Mouse (Mus musculus): ENCODE measurements around the gene 2310030G06Rik. TPM values are rescaled to one million over a fixed set of nuclear protein-coding genes. Genes with fewer than 3 reads are reported as not detected.

2310030G06Rik gene
- total RNA-seq (2017) = not detected in 2 replicates

DNA sequence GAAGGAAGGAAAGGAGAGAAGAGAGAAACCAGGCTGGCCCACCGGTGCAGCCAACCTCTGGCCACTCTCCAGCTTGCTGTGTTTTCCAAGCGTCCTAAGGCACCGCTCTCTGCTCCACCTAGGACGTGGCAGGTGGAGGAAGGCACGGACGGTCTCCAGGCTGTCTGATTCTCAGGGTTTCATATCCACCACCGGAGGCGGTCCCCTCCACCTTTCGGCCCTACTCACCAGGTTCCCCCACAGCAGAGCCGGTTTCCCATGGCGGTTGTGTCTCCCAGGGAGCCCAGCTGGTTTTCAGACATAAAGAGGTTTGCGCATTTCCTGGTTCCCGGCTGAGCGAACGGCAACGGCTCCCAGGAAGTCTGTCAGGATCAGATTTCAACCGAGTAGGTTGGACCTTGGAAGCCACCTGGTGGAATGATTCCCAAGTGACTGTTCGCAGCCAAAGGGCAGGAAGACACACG, at the start of gene 2310030G06Rik:
Gene 2310030G06Rik, minus strand, starts transcription at position 323 of the 464 bp plus-strand sequence.
- ATAC-seq (replicated peaks in 1 of 2; ENCODE audit: insufficient read depth in 1 of 2, low FRiP score in 2 of 2, low TSS enrichment in 1 of 2, low read depth in 1 of 2, poor library complexity in 2 of 2, severe bottlenecking in 2 of 2) = no peak

DNA sequence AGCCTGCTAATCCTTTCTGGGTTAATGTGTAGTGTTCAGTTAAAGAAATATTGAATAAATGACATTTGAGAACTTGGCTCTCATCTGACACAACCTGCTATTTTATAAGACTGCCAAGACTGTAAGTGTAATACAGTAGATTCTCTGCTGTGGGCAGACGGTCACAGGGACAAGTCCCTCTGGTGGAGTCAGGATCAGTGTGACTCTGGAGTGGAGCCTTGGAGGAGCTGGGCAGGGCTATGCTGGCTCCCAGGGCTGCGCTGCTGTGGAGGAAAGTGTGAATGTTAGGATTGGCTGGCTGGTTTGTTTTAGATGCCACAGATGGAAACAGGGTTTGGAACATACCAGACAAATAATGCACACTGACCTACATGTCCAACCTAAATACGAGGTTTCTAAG, 48.9 kb upstream of the 2310030G06Rik start:
- ATAC-seq (replicated peaks in 1 of 2; ENCODE audit: insufficient read depth in 1 of 2, low FRiP score in 2 of 2, low TSS enrichment in 1 of 2, low read depth in 1 of 2, poor library complexity in 2 of 2, severe bottlenecking in 2 of 2) = no peak

DNA sequence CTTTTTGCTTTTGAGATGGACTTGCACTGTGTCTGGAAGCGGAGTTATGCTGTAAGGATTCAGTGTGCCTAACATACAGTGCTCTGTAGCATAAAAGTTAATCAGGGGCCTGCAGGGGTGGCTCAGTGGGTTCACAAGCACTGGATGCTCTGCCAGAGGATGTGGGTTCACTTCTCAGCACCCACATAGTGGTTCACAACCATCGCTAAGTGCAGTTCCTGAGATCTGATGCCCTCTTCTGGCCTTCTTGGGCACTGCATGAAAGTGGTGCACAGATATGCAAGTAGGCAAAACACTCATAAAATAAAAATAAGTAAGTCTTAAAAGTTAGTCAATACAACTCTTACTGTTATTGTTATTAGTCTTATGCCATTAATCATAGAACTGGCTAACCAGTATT, 35.8 kb upstream of the 2310030G06Rik start:
- ATAC-seq (replicated peaks in 1 of 2; ENCODE audit: insufficient read depth in 1 of 2, low FRiP score in 2 of 2, low TSS enrichment in 1 of 2, low read depth in 1 of 2, poor library complexity in 2 of 2, severe bottlenecking in 2 of 2) = peak in 1 of 2 experiments; percentile 53; a peak in 1 of 4 replicates

DNA sequence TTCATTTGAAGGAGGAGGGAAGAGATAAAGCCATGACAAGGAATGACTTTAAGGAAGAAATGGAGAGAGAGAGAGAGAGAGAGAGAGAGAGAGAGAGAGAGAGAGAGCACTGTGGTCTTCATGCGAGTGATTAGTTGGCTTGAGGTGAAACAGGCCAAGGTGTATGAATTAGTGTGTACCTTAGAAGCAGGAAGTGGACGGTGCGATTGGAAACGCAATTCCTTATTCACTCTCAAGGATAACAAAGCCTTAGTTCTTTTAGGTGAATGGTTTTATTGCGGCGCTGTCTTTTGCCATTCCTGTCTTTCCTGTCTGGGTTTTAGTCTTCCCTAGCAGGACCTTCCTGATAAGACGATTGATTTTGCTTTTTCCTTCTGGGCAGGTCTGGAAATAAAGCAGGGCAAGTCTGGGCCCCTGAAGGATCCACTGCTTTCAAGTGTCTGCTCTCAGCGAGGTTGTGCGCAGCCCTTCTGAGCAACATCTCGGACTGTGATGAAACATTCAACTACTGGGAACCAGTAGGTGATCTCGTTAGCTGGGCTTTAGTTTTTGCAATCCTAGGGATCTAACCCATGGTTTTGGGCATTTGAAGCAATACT, 29.9 kb upstream of the 2310030G06Rik start:
- ATAC-seq (replicated peaks in 1 of 2; ENCODE audit: insufficient read depth in 1 of 2, low FRiP score in 2 of 2, low TSS enrichment in 1 of 2, low read depth in 1 of 2, poor library complexity in 2 of 2, severe bottlenecking in 2 of 2) = no peak

DNA sequence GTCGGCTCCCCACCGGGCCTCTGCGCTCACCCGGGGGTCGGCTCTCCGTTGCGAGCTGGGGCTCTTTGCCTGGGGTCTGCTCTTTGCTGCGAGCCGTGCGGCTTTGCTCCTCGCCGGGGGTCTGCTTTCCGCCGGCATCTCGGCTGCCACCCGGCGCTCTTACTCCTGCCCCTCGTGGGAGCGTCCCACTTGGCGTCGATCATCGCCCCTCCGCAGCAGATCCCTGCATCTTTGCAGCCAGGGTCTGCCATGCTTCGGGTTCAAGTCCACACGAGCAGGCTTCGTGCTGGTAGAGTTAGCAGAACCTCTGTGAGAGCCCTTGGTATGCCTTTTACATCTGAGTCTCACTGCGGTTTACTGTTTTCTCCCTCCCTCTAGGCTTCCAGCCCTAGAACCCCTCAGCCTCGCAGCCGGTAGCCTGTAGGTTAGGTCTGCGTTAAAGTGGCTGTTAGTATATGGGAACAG, 29.4 kb upstream of the 2310030G06Rik start:
- ATAC-seq (replicated peaks in 1 of 2; ENCODE audit: insufficient read depth in 1 of 2, low FRiP score in 2 of 2, low TSS enrichment in 1 of 2, low read depth in 1 of 2, poor library complexity in 2 of 2, severe bottlenecking in 2 of 2) = peak; percentile 17 to 42; a peak in 1 of 4 replicates

DNA sequence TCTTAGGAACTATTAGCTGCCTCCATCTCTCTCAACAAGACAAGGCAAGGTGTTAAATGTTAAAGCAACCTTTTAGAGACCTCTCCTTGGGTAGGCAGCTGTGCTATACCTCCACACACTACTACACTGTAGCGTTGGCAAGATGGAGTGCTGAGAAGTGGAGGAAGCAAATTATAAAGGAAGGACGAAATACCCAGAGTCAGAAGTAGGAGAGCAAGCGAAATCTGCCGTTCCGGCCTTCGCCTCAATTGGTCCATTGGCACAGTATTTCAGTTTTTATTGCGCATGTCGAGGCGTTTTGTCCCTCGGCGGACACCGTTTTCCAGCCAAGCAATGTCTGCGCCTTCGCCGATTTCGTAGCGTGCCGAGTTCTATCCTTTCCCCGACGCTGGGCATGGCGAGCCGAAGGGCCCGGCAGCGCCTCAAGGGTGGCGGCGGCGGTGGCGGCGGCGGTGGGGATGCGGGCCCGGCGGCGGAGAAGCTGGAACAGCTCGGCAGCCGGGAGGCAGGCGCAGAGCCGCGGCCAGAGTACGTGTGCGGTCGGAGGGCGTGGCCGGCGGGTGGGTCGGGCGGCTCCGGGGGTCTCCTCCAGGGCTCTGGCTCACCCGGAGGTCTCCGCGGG, 28.8 kb upstream of the 2310030G06Rik start, which contains the start of the genes Alg9 and 1110032A03Rik:
Gene Alg9, plus strand, starts transcription at position 29 of the 622 bp plus-strand sequence.
Gene 1110032A03Rik, minus strand, starts transcription at position 530 of the 622 bp plus-strand sequence.
- peak; percentile 63 to 75 for ATAC-seq (replicated peaks in 1 of 2; ENCODE audit: insufficient read depth in 1 of 2, low FRiP score in 2 of 2, low TSS enrichment in 1 of 2, low read depth in 1 of 2, poor library complexity in 2 of 2, severe bottlenecking in 2 of 2)

DNA sequence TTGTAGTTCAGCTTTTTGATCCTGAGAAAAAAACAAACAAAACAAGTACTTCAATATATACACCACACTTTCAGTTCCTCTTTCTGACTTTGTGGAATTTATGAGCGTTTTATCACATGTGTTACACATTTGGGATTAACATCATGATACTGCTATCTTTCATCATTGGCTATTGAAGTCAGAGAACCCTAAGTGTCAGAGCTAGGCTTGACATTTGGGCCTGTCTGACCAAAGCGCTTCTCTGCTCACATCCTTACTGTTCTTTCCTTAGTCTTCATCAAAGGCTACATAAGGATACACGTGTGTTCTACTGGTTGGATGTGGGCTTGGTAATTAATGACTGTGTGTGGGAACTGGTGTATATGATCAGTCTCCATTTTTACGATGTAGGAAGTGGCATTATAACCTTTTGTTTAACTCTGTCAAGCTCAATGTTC, 27.7 kb upstream of the 2310030G06Rik start:
- ATAC-seq (replicated peaks in 1 of 2; ENCODE audit: insufficient read depth in 1 of 2, low FRiP score in 2 of 2, low TSS enrichment in 1 of 2, low read depth in 1 of 2, poor library complexity in 2 of 2, severe bottlenecking in 2 of 2) = peak; percentile 51 to 62

DNA sequence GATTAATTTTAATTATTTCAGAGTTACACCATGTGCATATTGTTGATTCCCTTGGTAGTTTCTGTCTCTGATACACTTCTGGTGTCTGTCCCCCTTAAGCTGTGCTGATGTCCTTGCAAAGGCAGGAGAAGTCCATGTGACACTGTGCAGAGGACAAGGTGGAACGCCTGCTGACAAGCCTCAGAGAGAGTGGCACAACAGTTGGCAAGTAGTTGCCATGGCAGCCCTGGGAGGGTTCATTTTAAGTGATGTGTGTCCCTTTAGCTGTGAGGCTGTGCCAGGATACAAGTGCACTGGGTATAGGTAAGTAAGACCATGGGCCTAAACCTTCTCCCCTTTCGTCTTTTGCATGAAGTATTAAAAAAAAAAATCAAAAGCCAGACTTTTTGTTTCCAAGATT, 23.7 kb upstream of the 2310030G06Rik start:
- ATAC-seq (replicated peaks in 1 of 2; ENCODE audit: insufficient read depth in 1 of 2, low FRiP score in 2 of 2, low TSS enrichment in 1 of 2, low read depth in 1 of 2, poor library complexity in 2 of 2, severe bottlenecking in 2 of 2) = no peak

DNA sequence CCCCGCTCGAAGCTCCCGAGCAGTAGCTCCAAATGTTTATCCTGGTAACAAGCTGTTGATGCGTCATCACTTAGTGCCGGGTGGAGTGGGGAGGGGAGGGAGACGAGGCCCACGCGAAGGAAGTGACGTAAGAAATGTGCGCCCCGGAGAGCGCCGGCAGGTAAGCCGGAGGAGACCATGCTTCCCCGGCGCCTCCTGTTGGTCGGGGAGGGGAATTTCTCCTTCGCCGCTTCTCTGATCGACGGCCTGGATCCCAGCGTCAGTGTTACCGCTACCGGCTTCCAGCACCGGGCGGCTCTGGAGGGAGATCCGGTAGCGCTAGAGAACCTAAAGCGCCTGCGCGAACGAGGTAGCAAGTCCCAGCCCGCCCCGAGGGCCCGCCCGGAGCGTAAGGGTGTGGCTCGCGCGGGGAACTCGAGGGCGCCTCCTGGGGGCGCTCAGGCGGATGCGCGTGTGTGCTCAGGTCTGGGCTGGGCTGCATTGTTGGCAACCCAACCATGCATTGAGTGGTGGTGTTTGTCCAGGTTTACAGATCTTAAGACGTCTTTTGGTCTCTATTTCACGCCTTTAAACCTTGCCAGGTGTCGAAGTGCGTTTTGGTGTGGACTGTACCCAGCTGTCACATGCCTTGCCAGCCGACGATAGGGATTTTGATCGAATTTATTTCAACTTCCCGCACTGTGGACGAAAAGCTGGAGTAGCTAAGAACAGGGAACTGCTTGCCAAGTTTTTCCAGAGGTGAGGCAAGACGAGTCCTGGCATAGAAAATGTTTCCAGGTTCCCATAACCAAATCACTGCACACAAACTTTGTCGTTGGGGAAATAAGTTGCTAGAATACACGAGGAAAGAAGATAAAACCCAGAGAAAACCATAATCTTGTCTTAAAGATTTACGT, 22.0 kb upstream of the 2310030G06Rik start, which contains the start of gene Fdxacb1:
Gene Fdxacb1, plus strand, starts transcription at position 130 of the 896 bp plus-strand sequence.
- peak; percentile 92 to 96 for ATAC-seq (replicated peaks in 1 of 2; ENCODE audit: insufficient read depth in 1 of 2, low FRiP score in 2 of 2, low TSS enrichment in 1 of 2, low read depth in 1 of 2, poor library complexity in 2 of 2, severe bottlenecking in 2 of 2)

DNA sequence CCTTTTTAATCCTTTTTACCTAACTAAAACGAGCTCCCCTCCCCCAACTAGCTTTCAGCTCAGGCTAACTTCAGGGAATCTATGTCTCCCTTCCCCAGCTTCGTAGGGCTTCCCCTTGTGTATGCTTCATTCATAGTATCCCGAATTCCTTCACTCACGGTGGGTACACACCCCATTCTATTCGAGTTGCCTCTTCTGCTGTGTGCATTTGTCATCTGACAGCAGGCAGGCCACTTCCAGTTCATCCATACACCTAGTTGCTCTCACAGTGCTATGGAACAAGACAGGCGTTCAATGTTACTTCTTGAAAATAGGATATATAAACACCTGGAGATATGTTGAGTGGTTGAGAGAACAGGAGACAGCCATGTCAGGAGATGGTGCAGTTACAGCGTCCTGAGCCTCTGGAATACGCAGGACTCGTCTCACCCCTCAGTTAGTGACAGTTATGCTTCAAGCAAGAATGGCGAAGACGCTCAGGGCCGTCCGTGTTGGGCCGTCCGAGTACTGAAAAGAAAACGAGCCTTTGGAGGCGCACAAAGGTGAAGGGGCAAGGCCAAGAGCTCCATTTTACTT, 21.3 kb upstream of the 2310030G06Rik start:
- ATAC-seq (replicated peaks in 1 of 2; ENCODE audit: insufficient read depth in 1 of 2, low FRiP score in 2 of 2, low TSS enrichment in 1 of 2, low read depth in 1 of 2, poor library complexity in 2 of 2, severe bottlenecking in 2 of 2) = peak; percentile 2 to 6; a peak in 1 of 4 replicates

DNA sequence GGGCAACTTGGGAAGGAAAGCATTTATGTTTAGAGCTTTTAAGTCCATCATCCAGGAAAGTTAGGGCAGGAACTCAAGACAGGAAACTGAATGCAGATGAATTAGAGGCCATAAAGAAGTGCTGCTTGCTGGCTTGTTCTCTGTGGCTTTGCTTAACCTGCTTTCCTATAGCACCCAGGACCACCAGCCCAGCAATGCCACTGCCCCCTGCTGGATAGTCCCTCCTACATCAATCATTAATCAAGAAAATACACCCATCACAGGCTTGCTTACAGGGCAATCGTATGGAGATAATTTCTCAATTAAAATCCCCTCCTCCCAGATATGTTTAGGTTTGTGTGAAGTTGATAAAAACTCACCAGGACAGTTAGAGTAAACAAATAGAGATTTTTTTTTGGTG, 17.0 kb upstream of the 2310030G06Rik start:
- ATAC-seq (replicated peaks in 1 of 2; ENCODE audit: insufficient read depth in 1 of 2, low FRiP score in 2 of 2, low TSS enrichment in 1 of 2, low read depth in 1 of 2, poor library complexity in 2 of 2, severe bottlenecking in 2 of 2) = no peak

DNA sequence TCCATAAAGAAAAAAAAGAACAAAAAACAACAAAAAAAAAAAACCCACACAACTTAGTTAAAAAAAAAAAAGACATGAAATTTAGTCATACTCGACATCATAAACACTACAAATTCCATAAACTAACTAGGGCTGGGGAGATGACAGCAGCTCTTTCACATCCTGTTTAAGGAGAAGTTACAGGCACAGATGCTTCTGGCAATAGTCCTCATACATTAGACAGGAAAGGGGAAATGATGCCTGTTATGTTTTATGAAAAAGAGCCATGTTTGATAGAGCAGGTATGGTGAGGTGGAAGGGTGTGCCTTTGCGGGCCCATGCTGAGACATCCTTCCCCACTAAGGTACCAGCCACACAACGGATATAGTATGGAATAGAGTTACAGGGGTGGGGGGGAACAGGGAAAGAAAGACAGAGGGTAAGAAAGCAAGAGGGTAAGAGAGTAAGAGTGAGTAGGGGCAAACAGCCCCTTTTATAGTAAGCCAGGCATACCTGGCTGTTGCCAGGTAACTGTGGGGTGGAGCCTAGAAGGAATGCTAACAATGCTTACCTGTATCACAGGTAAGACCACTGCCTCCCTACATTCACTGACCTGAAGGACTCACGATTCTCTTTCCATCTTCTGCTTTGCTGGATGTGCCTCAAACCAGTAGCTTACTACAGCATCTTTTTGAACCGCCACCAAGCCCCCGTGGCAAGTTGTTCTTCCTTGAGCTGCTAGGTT, 15.3 kb upstream of the 2310030G06Rik start:
- ATAC-seq (replicated peaks in 1 of 2; ENCODE audit: insufficient read depth in 1 of 2, low FRiP score in 2 of 2, low TSS enrichment in 1 of 2, low read depth in 1 of 2, poor library complexity in 2 of 2, severe bottlenecking in 2 of 2) = no peak

DNA sequence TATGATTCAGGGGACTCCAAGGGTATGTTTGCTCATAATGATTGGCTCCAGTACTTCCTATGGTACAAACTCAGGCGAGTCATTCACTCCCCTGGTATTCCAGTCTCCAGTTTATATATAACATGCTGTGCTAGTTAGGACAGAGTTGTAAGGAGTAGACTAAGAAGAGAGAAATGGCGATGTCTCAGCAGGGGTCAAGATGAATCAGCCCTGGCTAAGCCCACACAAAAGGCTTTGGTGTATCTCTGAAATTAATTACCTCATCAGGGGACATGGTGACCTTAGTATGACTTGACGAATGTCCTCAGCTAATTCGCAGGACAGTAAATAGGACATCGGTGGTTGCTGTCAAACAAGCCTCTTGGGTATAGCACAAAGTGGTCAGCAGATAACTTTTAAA, 10.4 kb upstream of the 2310030G06Rik start:
- no peak for ATAC-seq (replicated peaks in 1 of 2; ENCODE audit: insufficient read depth in 1 of 2, low FRiP score in 2 of 2, low TSS enrichment in 1 of 2, low read depth in 1 of 2, poor library complexity in 2 of 2, severe bottlenecking in 2 of 2)

DNA sequence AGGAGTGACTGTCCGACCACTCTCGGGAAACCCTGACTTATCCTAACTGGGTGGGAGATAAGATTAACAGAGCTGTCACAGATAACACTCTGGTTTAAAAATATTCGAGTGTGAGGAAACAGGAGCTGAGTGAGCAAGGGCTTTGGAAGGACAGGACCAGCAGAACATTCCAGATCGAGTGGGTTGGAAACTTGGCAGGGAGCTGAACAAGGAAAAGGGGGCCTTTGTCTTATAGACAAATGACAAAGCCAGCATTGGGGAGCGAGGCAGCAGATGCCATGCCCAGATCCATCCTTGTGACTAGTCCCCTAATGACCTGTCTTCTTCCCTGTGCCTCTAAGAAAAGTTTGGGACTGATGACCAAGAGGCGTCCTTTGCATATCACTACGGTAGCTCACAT, 7.6 kb upstream of the 2310030G06Rik start:
- no peak for ATAC-seq (replicated peaks in 1 of 2; ENCODE audit: insufficient read depth in 1 of 2, low FRiP score in 2 of 2, low TSS enrichment in 1 of 2, low read depth in 1 of 2, poor library complexity in 2 of 2, severe bottlenecking in 2 of 2)

DNA sequence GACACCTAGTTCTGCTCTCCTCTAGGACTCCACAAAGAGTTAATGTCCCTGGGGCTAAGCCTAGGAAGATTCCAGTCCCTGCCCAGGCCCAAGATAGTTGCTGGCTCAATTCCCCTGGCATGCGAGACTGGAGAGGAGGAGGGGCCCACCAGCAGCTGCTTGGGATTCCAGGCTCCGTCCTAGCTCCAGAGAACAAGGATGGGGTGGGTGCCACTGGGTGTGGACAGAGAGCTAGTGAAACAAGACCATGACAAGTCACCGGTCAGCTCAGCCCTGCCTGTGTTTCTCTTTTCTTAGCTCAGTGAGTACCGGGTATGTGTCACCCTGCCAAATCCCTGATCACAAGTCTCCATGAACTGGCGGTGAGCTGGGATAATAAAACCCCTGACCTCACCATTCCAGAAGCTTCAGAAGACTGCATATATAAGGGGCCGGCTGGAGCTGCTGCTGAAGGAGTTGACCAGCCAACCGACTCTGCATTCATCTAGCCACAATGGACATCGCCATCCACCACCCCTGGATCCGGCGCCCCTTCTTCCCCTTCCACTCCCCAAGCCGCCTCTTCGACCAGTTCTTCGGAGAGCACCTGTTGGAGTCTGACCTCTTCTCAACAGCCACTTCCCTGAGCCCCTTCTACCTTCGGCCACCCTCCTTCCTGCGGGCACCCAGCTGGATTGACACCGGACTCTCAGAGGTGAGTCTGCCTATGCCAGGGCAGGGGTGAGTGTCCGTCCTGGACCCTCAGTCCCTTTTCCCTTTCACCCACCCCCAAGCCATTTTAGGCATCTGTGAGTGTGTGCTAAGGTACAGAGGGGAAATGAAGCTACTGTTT, 6.7 kb upstream of the 2310030G06Rik start:
- ATAC-seq (replicated peaks in 1 of 2; ENCODE audit: insufficient read depth in 1 of 2, low FRiP score in 2 of 2, low TSS enrichment in 1 of 2, low read depth in 1 of 2, poor library complexity in 2 of 2, severe bottlenecking in 2 of 2) = no peak

DNA sequence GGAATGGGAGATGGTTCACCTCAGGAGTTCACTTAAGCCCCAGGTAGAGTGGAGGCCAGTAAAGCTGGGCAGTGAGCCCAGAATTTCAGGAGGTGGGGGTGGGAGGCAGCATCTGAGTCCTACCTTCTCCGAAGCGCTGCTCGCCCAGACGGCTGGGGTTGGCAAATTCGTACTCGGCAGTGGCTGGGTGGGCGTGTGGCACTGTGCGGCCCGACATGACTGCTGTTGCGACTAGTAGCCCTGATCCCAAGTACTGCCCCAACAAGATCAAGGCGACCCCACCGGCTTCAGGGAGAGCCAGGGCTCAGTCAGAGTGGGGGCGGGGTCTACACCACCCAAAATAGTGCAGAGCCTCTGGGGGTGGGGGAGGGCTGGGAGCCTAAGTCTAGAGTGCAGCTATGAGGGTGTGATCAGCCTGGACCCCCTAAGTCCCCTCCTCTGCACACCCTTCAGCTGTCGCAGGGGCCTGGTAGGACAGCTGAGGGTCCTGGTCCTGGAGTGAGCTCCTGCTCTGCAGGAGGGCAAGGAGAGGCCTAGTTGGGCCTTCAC, 5.8 kb upstream of the 2310030G06Rik start, which contains the start of gene Hspb2:
Gene Hspb2, minus strand, starts transcription at position 301 of the 549 bp plus-strand sequence.
- no peak for ATAC-seq (replicated peaks in 1 of 2; ENCODE audit: insufficient read depth in 1 of 2, low FRiP score in 2 of 2, low TSS enrichment in 1 of 2, low read depth in 1 of 2, poor library complexity in 2 of 2, severe bottlenecking in 2 of 2)

Measured in hematopoietic stem cell, adult 5-6 weeks (primary cell).